Mouse (Mus musculus): ENCODE results near the gene Tuba3b.

- TF ChIP-seq POLR2A (IDR thresholded peaks at IDR 0.05; ENCODE audit: control insufficient read depth, low read depth, low read length) (no peak), CTCF (IDR thresholded peaks at IDR 0.05; ENCODE audit: control insufficient read depth, insufficient read depth, insufficient replicate concordance, low read depth, low read length) (no peak)
Observed at GRCm38 (mm10) chr6:145630269-145630668, 14.7 kb downstream of the Tuba3b start.
